Mouse (Mus musculus): Measurements from ENCODE around the gene Fbxo46.

Fbxo46 gene

DNA sequence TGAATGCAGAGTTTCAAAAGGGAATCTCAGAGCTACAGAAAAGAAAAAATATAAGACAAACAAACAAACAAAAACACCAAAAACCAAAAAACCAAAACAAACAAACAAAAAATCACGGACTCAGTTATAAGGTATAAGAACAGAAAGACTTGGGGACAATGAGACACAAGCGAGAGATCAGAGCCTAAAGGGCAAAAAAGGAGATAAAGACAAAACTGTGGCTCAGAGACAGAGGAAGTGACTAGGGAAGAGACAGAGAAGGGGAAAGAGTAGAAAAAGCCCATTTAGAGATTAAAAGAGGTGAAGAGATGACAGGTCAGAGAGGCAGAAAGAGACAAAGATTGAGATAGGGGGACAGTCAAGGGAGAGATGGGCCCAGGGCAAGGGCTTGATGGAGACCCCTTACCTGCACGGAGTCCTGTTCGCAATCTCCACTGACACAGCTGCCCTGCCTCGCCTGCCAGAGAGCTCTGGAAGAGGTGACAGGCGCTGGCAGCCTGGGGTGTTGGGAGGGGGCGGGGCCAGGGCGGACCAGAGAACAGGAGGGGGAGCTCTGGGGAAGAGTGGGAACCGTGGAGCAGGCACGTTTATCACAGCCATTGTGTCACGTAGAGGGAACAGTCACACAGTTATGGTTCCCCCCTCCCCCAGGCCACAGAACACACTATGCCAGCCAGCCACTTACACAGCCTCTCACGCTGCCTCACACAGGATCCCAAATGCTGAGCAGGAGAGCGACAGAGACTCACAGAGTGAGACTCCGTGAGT lies 46.2 kb downstream of the Fbxo46 start, which contains the start of gene Gipr:
Gene Gipr, minus strand, starts transcription at position 472 of the 768 bp plus-strand sequence.
- no peak for DNase-seq (ENCODE audit: extremely low read depth, low read depth, low spot score)

DNA sequence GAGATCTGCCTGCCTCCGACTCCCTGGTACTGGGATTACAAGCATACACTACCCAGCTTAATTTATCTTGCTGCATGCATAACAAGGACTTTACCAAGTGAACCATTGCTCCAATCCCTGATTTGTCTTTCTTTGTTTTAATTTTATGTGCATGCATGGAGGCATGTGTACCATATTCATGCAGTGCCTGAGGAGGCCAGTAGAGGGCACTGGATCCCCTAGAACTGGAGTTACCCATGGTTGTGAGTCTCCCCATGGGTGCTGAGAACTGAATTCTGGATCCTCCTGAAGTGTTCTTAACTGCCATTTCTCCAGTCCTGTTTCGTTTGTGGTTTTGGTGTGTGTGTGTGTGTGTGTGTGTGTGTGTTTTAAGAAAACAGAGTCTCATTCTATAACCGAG lies 47.3 kb downstream of the Fbxo46 start:
- no peak for DNase-seq (ENCODE audit: extremely low read depth, low read depth, low spot score)

DNA sequence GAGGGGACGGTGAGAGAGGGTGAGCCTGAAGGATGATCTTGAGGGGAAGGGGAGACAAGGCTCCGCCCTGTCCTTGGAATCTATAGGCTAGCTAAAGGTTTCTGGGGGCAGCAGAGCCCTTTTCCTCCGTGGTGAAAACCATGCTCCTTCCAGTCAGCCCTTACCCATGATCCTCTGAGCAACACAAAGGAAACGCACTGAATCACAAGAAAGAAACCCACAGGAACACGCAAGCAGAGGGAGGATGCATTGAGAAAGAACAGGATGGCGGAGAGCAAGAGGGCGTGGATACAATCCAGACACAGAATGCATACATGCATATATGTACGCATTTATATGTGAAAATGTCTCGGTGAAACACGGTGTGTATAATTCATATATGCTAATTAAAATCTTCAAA lies 49.8 kb downstream of the Fbxo46 start:
- no peak for DNase-seq (ENCODE audit: extremely low read depth, low read depth, low spot score)

DNA sequence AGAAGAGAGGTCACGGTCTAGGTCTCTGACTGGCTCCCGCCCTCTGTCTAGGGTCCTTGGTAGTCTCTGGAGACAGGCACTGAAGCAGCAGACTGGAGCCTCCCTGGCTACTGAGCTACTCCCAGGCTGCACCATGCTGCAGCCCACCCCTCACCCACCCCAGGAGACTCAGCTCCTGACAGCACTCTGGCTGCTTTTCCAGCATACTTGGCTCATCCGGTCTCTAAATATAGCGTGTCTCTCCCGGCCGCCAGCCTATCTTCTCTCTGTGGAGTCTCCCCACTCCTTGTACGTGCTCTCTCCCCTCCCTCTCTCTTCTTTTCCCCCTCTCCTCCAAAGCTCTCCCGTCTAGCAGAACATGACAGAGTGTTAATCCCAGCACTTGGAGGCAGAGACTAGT lies 50.5 kb downstream of the Fbxo46 start:
- DNase-seq (ENCODE audit: extremely low read depth, low read depth, low spot score), result no peak

DNA sequence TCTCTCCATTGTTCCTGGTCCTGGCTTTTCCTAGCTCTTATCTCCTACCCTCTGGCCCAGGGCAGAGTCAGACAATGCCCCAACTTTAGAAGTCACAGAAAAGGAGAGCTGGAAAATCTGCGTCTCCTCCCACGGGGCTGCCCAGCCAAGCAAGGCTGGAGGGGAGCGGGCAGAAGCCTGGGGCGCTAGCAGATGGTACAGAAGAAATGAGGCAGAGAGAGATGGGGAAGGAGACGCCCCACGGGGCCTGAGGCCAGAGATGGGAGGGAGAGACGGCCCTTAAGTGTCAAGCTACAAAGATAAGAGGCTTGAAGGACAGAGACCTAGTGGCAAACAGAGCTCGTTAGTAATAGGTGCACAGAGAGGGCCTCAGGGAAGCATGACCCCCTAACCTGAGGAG lies 52.2 kb downstream of the Fbxo46 start:
- DNase-seq (ENCODE audit: extremely low read depth, low read depth, low spot score), result no peak

DNA sequence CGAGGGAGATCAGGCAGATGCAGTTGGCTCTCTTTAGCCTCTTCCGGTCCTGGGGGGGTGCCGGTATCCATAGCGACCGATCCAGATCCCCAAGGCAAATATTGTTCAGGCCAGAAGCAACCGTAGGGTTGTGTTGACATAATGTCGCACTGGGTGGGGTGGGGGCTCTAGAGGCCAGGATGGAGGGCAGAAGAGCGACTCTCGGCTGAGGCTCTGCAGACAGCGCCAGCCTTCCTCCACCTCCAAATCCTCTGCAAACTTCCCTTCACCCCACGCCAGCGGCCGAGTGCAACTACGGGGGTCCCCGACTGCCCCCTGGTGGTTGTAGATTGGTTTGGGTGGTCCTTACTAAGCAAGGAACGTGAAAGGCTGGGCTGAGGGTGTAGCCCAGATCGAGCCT lies 53.2 kb downstream of the Fbxo46 start:
- DNase-seq (ENCODE audit: extremely low read depth, low read depth, low spot score), result no peak

DNA sequence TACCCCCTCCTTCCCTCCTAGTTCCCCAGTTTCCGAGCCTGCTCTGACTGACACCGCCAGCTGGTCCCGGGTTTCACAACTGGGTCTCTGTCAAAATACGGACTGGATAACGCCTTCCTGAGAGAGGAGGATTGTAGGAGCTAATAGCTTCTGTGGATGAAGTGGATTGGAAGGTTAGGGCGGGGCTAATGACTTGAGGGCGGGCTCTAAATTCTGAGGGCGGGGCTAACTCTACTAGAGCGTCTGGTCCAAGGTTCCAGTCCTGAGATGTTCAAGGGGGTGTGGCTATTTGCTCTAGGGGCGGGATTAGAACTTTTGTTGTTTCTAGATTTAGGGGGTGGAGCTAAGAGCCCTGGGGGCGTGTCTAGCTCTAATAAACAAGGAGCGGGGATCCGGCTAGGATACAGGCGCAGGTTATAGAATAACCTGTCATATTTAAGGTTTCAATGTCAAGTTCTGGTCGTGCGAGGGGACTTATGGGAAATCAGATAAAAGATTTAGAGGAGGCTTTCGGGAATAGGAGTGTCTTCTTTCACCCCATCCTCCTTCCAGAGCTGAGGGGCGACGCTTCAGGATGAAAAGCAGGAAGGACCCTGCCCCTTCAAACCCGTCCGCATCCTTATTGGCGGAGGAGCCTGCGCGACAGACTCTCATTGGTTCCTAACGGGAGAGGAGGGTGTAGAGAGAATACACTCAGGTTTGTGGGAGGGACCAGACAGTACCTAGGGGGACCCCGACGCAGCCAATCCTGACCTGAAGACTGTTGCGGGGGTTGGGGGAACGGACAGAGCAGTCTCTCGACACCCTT lies 56.3 kb downstream of the Fbxo46 start, which contains the start of gene Eml2:
Gene Eml2, plus strand, starts transcription at position 714 of the 808 bp plus-strand sequence.
- DNase-seq (ENCODE audit: extremely low read depth, low read depth, low spot score), result no peak

DNA sequence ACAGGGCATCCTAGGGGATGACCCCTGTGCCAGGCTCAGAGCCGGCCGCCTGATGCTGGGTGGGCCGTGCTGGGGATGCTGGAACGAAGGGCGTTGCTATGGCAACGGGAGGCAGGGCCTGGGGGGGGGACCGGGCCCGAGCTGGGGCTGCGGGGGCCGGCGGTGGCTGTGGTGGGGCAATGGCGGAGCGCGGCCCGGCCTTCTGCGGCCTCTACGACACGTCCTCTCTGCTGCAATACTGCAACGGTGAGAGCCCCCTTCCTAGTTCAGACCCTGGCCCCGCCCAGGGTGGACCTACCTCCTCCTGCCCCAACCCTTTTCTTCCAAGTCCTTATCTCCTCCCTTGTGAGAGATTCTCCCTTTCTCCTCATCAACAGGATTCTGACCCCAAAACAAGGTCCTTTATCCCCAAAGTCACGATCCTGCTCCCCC lies 56.9 kb downstream of the Fbxo46 start:
- no peak for DNase-seq (ENCODE audit: extremely low read depth, low read depth, low spot score)

DNA sequence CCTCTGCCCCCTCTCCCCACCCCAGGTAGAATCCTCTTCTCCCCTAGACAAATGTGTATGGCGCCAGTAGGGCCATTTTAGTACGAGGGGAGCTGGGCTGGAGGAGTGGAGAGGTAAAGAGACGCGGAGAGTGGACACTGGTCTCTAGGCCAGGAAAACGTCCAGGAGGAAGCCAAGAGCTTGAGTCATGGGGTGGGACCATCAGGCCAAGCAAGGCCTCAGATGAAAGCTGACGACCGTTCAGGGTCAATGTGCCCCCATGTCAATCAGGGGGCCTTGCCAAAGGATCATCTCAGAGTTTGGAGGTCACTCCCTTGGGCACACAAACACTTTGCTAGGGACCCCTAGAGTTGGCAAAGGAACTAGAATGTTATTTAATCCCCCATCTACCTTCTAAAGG lies 57.6 kb downstream of the Fbxo46 start:
- no peak for DNase-seq (ENCODE audit: extremely low read depth, low read depth, low spot score)

DNA sequence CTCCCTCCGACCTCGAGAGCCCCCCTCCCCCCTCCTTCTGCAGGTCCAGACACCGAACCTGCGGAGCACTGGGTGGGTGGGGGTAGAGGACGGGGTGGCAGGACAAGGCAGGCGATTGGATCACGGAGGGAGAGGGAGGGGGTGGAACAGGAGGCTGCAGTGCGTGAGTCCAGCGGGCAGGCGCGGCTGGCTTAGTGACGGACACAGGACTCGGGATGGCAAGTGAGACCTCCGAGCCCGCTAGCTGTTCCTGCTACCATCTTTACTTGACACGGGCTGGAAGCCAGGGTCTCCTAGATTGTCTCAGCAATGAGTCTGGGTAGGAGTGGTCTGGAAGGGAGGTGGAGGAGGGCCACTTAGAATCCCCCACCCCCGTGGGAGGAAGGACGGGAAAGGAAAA lies 58.4 kb downstream of the Fbxo46 start:
- DNase-seq (ENCODE audit: extremely low read depth, low read depth, low spot score), result no peak

DNA sequence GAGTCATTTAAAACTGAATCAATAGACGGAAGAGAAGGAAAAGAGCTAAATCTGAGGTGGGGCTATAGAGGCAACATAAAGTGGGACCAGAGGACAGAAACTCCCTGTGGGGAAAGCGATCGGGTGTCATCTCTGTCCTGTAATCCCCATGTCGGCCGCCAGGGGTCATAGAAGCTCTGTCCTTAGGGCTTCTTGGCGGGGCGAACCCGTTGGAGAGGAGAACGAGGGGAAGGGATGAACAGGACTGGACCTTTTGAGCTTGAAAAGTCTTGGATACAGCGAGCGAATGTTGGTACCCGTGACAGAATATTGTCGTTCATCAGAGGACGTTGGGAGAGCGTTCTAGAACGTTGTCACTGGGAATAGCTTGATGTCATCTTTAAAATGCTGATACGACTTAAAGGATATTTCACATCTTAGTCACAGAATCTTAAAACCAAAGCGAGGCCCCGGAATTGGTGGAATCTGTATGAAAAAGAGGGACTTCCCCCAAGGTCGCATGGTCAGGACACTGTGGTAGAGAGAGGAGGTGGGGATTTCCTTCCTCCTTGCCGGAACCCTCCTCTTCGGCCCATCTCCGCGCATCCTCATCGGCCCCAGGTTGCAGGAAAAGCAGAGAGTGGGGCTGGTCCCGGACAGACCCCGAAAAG lies 58.9 kb downstream of the Fbxo46 start:
- DNase-seq (ENCODE audit: extremely low read depth, low read depth, low spot score), result no peak

DNA sequence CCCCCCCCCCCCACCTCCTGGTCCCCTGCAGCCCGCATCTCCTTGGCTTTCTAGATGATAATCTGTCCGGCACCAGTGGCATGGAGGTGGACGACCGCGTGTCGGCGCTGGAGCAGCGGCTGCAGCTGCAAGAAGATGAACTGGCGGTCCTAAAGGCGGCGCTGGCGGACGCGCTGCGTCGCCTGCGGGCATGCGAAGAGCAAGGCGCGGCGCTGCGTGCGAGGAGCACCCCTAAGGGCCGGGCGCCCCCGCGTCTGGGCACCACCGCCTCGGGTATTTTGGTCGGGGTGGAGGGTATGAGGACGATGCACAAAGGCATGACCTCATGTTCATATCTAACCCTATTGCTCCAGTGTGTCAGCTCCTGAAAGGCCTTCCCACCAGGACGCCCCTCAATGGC lies 59.5 kb downstream of the Fbxo46 start:
- no peak for DNase-seq (ENCODE audit: extremely low read depth, low read depth, low spot score)

DNA sequence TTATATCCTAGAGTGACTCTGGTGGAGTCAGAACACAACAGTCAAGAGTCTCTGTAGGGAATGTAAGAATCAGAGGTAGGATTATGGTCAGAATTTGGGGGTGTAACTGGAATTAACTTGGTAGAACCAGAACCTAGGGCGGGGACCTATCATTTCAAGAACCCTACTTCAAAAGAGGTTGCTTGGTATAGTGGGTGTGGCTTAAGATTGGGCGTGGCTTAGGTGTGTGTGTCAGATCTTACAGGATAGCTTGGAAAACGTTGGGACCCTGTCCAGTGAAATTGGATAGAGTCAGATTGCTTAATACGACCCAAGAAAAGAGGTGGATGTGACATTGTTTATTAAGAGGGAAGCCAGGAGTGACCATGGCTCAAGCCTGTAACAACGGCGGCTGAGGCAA lies 60.3 kb downstream of the Fbxo46 start:
- no peak for DNase-seq (ENCODE audit: extremely low read depth, low read depth, low spot score)

DNA sequence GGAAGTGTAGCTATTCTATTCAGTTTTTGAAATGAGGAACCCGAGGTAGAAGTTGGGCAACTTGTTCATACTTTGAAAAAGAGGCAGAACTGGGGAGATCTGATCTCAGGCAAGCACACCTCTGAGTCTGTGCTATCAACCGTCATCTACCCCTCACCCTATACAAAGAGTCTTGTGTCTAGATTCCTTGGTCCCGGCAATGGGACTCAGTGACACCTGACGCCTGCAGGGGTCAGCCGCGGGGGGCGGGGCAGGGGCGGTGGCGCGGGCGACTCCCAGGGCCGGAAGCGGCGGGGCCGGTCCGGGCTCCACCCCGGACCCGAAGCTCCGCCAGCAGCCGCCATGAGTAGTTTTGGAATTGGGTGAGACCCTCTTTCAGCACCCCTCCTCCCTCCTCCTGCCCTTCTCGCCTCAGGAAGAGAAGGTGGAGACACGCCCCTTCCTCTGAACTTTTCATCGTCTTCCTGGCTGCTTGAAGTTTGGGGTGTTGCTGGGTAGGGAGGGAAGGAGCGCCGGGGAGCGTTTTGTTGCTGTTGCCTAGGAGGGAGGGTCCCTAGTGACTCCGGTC lies 61.3 kb downstream of the Fbxo46 start:
- no peak for DNase-seq (ENCODE audit: extremely low read depth, low read depth, low spot score)

DNA sequence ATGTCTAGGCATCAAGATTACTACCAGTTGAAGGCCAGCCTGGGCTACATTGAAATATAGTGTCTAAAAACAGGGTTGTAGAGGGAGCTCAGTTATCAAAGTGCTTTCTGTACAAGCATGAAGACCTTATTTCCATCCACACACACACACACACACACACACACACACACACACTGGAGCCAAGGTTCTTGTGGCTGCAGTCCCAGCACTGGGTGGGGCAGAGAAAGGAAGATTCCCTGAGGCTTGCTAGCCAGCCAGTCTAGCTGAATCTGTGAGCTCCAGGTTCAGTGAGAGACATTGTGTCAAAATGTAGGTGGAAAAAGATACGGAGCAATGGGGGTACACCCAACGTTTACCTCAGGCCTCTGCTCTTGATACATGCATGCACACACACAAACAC lies 64.6 kb downstream of the Fbxo46 start:
- no peak for DNase-seq (ENCODE audit: extremely low read depth, low read depth, low spot score)

DNA sequence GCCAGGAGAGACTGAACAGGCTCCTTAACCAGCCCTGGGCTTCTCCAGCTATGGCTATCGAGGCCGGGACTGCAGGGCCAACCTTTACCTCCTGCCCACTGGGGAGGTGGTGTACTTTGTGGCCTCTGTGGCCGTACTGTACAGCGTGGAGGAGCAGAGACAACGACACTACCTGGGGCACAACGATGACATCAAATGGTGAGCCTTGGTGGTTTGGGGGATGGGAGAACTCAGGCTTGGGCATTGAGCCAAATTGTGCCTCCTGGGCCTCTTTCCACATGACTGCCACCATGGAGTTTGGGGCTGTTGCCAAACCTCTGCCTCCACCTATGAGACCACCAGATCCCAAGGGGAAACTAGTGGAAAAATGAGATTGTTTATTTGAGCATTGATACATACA lies 65.1 kb downstream of the Fbxo46 start:
- DNase-seq (ENCODE audit: extremely low read depth, low read depth, low spot score), result no peak

Measured in fat pad, adult 2 months (tissue).